Mouse (Mus musculus): Measurements from ENCODE around the gene Fbxw9. TPM values are rescaled to one million over a fixed set of nuclear protein-coding genes. Genes with fewer than 3 reads are reported as not detected.
"Not testable (repeated sequence)": the region's sequence is repeated elsewhere in the genome, so short reads cannot be mapped to it uniquely, and the experiment has no call there.

The Fbxw9 gene
- total RNA-seq, 2 experiments from 2014 or later, result 21.7 to 22.8 TPM

DNA sequence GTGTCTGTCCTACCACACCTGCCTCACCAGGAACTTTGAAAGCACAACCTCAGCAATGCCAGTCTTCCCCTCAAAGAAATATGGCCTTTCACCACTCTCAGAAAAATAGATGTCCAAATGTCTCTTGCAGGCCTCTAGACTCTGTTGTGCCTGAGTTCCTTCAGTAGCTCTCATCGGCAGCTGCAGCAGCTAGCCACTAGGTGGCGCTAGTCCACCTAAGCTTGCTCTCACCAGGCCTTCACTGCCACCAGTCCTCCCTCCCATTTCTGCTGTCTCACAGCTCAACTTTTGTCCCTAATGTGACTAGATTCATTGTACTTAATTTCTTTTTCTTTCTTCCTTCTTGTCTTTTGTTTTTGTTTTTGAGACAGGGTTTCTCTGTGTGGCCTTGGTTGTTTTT lies 17.1 kb downstream of the Fbxw9 start:
- intact Hi-C loops (cut with DNase I), result loop anchor here (2.0 to 10.0 kb wide), 2 partner anchors 94 to 218 kb away; partner anchors contain the start of genes Orc6 and Vps35

DNA sequence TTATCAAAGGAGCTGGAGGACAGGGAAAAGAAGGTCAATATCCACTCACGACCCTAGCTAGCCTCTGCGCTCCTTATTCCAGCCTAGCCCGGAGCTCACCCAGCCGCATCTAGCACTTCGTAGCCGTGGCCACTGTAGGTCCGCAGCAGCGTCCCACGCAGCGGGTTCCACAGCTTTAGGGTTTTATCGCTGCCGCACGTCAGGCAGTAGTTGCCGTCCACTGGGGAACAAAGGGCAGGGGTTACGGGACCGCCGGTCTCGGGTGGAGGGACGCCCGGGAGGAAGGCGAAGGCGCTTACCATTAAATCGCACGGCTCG lies 20.3 kb downstream of the Fbxw9 start:
- intact Hi-C loops (cut with DNase I), result loop anchor here (5.0 kb wide), 1 partner anchor 37 kb away; no protein-coding TSS in a partner anchor
- no peak for DNase-seq (ENCODE audit: low spot score in 2 of 2)

More for the DNA sequence above, 17.1 kb downstream of the Fbxw9 start:
- DNase-seq (ENCODE audit: low spot score in 2 of 2), result peak; percentile 76 to 78

DNA sequence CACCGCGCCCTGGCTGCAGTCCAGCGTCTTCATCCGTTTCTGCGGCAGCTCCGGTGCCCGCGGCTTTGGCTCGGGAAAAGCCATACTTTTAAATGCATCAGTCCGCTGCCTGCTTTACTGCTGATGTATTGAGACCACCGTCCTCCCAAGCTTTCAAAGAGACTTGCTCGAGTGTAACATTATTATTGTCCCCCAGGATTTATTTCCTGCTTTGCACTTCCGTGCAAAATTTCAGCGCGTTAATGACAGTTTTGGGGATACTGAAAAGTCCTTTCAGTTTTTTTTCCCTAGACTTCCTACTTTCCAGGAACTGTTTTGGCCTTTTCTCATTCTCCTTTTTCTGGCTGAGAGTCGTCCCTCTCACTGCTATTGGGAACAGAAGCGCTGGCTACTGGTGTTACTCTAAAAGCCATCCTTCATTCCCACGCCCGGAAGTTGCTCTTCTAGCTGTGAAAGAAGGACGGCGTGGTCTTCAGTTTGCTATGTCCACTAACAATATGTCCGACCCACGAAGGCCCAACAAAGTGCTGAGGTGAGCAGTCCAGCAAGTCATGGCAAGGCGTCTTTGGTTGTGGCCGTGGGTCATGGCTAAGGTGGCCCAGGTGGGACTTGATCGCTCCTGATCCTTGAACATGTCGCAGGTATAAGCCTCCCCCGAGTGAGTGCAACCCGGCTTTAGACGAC lies 20.8 kb downstream of the Fbxw9 start, which contains the start of gene Wdr83os:
Gene Wdr83os, plus strand, starts transcription at position 209 of the 684 bp plus-strand sequence.
- DNase-seq (ENCODE audit: low spot score in 2 of 2), result peak; percentile 50 to 60
- intact Hi-C loops (cut with DNase I), result loop anchor here (5.0 kb wide), 1 partner anchor 37 kb away; no protein-coding TSS in a partner anchor

DNA sequence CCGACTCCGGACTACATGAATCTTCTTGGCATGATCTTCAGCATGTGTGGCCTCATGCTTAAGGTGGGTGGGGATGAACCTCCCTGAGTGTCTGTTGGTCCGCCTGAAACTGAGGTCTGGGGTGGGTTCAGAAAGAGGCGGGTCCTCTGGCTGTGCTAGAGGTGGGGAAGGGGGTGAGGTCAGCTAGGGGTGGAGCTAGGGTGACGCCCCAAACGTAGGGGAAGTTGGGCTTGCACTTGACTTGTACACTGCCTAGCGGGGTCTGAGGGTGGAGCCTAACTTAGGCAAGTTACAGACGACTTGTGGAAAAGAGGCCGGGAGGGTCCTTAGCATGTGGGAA lies 21.3 kb downstream of the Fbxw9 start, which contains the start of gene Wdr83:
Gene Wdr83, minus strand, starts transcription at position 91 of the 340 bp plus-strand sequence.
- DNase-seq (ENCODE audit: low spot score in 2 of 2), result no peak
- intact Hi-C loops (cut with DNase I), result loop anchor here (5.0 kb wide), 1 partner anchor 36 kb away; no protein-coding TSS in a partner anchor

DNA sequence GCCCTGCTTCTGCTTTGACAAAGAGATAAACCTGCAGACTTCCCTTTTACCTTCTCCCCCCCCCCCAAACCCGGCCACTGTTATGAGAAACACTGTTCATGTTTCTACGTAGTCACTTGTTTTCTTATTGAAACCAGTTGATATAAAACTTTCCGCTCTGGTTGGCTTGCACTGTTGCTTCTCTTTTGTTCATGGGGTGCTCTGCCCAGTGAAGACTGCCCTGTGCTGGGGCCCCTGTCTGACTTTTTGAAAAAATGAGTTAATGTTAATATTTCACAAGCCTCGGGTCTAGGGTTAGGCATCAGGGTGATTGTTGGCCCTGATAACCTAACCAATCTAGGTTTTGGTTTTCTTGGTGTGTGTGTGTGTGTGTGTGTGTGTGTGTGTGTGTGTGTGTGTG lies 22.3 kb downstream of the Fbxw9 start:
- DNase-seq (ENCODE audit: low spot score in 2 of 2), result not testable (repeated sequence)

DNA sequence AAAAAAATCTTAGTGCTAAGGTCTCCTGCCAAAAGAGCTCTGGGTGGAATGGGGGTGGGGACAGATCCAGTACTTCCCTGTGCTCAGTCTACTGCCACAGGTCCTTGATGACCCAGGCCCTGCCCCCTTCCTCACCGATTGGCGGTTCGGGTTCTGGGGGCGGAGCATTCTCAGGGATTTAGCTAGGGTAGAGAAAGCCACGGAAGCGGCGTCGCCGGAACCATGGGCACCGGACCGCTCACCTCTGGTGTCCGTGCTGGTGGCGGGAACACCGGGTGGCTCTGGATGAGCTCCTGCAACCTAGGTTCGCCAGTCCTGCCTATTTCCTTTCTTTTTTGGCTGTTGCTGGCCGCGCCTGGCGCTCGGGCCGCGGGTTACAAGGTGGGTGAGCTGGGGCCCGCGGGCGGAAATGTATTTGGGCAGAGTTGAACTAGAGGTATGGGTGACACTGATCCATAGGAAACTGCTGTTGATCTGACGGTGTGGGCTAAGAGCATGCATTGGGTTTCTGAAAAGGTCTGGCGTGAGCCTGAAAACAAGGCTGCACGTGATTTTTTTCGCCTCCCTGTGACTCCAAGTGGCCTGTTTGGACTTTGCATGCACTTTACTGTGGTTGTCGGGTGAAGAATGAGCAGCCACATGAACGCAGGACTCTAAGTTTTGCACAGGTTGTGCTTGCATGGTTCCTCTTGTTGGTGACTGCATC lies 23.4 kb downstream of the Fbxw9 start, which contains the start of gene Man2b1:
Gene Man2b1, plus strand, starts transcription at position 163 of the 706 bp plus-strand sequence.
- intact Hi-C loops (cut with DNase I), result loop anchor here (5.0 kb wide), 1 partner anchor 34 kb away; no protein-coding TSS in a partner anchor
- DNase-seq (ENCODE audit: low spot score in 2 of 2), result peak; percentile 85 to 87

More for the DNA sequence above, 22.3 kb downstream of the Fbxw9 start:
- intact Hi-C loops (cut with DNase I), result loop anchor here (5.0 kb wide), 1 partner anchor 35 kb away; no protein-coding TSS in a partner anchor

DNA sequence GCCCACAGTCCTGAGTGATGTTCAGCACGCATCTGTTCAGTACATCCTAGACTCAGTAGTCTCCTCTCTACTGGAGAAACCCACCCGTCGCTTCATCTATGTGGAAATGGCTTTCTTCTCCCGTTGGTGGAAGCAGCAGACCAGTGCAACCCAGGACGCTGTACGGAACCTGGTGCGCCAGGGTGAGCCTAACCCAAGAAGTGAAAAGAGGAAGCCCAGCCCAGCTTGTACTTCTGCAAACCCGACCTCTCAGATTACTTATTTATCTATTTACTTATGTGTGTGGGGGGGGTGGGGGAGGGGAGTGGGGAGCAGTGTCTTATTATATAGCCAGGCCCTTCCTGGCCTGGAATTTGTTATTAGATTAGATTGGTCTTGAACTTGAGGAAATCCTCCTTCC lies 24.8 kb downstream of the Fbxw9 start:
- no peak for DNase-seq (ENCODE audit: low spot score in 2 of 2)
- intact Hi-C loops (cut with DNase I), result loop anchor here (5.0 kb wide), 1 partner anchor 33 kb away; no protein-coding TSS in a partner anchor

DNA sequence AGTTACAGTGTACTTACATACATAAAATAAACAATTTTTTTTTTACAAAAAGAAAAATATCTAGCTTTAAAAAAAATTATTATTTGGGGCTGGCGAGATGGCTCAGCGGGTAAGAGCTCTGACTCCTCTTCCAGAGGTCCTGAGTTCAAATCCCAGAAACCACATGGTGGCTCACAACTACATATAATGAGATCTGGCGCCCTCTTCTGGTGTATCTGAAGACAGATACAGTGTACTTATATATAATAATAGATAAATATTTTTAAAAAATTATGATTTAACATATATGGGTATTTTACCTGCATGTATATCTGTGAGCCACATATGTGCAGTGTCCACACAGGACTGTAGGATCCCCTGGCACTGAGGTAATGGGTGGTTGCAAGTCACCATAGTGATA lies 26.4 kb downstream of the Fbxw9 start:
- DNase-seq (ENCODE audit: low spot score in 2 of 2), result no peak
- intact Hi-C loops (cut with DNase I), result no loop called here

DNA sequence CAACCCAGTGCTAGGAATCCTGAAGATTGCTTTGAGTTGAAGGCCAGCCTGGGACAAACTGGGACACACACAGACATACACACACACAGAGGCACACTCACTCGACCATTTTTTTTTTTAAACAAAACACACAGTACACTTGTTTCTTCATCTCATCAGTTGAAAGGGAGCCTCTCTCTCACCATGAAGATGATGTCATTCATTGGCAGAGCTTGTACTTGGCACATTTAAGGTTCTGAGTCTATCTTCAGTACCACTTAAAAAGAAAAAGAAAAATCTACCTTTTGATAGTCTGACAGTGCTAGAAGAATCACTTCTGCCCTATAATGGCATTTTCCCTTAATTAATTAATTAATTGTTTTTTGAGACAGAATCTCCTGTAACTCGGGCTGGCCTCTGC lies 28.9 kb downstream of the Fbxw9 start:
- intact Hi-C loops (cut with DNase I), result no loop called here
- DNase-seq (ENCODE audit: low spot score in 2 of 2), result no peak

DNA sequence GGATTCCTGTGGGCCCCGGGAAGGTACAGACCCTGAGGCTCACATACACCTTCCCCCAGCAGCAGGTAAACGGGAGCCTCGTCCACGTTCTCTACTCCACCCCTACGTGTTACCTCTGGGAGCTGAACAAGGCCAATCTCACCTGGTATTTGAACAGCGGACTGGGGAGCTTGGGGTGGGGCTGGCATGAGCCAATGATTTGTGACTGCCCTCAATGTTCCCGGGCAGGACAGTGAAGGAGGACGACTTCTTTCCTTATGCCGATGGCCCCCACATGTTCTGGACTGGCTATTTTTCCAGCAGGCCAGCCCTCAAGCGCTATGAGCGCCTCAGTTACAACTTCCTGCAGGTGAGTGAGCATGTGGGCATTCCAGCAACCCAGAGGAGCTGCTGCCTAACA lies 31.0 kb downstream of the Fbxw9 start:
- intact Hi-C loops (cut with DNase I), result no loop called here
- no peak for DNase-seq (ENCODE audit: low spot score in 2 of 2)

DNA sequence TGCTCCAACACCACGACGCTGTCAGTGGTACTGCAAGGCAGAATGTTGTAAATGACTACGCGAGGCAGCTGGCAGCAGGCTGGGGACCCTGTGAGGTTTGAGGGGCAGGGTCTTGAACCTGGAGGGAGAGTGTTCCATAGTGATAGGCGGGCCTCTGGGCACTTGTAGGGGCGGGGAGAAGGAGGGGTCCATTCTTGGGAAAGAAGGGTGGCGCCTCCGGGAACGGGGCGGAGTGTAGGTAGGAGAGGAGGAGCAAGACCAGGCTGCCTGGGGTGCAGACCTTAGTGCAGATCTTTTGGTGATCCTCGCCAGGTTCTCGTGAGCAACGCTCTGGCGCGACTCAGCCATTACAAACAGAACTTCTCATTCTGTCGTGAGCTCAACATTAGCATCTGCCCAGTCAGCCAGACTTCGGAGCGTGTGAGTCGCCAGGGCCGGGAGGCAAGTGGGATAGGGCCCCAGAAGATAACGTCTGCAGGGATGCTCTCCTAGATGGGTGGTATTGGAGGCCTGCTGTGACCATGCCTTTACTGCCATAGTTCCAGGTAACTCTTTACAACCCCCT lies 31.8 kb downstream of the Fbxw9 start:
- intact Hi-C loops (cut with DNase I), result no loop called here
- peak in 1 of 2 experiments; percentile 3 for DNase-seq (ENCODE audit: low spot score in 2 of 2)

DNA sequence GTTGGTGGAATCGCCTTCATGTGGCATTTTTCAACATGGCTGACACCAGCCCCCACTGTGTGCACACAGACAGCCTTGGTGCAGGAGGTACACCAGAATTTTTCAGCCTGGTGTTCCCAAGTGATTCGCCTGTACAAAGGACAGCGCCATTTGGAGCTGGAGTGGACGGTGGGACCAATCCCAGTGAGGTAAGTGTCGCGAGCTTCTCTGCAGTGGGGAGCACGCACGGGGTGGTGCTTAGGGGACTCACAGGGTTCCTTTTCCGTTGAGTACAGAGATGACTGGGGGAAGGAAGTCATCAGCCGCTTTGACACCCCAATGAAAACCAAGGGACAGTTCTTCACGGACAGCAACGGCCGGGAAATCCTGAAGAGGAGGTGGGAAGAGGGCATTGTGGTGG lies 35.2 kb downstream of the Fbxw9 start:
- no peak for DNase-seq (ENCODE audit: low spot score in 2 of 2)
- intact Hi-C loops (cut with DNase I), result no loop called here

DNA sequence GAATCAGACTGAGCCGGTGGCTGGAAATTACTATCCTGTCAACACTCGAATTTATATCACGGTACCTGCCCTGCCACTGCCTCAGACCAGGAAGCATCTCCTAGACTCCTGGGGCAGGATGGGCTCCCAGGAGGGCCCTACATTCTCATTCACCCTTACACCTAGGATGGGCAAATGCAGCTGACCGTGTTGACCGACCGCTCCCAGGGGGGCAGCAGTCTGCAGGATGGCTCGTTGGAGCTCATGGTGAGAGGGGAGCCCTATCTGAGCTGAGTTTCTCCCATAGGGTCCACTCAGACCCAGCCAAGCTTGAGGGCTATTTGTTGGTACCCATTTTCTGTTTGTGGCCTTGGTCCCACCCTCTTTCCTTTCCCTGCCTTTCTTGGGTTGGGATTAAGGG lies 35.7 kb downstream of the Fbxw9 start:
- DNase-seq (ENCODE audit: low spot score in 2 of 2), result no peak

DNA sequence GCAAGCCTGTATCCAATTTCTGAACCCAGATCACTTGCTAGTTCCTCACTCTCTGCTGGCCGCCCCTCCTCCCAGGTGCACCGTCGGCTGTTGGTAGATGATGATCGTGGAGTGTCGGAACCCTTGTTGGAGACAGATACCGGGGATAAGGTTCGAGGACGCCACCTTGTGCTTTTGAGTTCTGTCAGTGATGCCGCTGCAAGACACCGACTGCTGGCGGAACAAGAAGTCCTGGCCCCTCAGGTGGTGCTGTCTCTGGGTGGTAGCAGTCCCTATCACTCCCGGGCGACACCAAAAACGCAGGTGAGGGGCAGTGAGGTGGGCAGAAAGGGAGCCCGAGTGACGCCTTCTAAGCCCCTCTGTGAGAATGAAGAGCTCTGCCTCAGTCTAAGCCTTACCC lies 36.3 kb downstream of the Fbxw9 start:
- intact Hi-C loops (cut with DNase I), result no loop called here
- DNase-seq (ENCODE audit: low spot score in 2 of 2), result no peak

More for the DNA sequence above, 35.7 kb downstream of the Fbxw9 start:
- intact Hi-C loops (cut with DNase I), result no loop called here

DNA sequence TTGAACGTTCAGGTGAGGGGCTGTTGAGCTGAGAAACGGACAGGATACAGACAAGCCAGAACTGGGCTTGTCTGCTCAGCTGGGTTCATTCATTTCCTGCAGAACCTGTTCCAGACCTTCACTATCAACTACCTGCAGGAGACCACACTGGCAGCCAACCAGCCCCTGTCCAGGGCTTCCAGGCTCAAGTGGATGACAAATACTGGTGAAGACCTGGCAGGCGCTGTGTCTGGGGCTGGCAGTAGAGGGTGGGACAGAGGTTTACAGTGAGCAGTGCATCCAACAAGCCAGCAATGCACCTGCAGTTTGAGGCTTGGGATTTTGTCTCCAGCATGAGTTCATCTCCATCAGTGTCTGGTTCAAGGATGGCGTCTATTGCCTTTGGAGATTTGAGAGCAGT lies 37.0 kb downstream of the Fbxw9 start:
- peak in 1 of 2 experiments; percentile 2 for DNase-seq (ENCODE audit: low spot score in 2 of 2)
- intact Hi-C loops (cut with DNase I), result no loop called here

DNA sequence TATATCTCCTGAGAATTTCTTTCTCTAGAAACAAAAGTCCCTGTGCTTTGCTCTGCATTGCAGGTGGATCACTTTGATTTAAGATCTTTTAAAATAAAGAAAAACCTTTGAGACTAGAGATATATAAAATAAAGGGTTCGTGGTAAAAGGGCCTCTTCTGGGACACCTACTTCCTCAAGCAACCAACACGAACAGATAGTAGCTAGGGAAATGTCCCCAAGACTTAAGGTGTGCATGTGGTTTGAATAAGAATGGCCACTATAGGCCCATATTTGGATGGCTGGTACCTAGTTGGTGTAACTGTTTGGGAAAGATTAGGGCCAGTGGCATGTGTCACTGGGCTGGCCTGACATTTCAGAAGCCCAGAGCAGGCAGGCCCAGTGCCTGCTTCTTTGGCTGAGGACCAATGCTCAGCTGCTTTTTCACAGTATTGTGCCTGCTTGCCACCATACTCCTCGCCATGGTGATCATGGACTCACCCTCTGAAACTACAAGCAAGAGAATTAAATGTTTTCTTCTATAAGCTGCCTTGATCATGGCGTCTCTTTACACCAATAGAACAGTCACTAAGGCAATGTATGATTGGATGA lies 40.3 kb downstream of the Fbxw9 start:
- no peak for DNase-seq (ENCODE audit: low spot score in 2 of 2)
- intact Hi-C loops (cut with DNase I), result no loop called here

DNA sequence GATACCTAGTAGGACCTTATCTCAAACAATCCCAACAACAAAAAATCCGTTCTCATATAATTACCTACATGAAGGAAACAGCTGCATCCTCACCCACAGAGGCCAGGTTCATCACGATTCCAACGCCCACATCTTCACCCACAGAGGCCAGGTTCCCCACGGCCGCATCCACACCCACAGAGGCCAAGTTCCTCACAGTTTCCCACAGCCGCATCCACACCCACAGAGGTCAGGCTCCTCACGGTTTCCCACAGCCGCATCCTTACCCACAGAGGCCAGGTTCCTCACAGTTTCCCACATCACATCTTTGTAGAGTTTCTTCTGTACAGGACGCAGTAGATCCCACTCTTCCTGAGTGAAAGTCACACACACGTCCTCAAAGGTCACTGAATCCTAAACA lies 53.4 kb downstream of the Fbxw9 start:
- intact Hi-C loops (cut with DNase I), result no loop called here
- DNase-seq (ENCODE audit: low spot score in 2 of 2), result no peak

DNA sequence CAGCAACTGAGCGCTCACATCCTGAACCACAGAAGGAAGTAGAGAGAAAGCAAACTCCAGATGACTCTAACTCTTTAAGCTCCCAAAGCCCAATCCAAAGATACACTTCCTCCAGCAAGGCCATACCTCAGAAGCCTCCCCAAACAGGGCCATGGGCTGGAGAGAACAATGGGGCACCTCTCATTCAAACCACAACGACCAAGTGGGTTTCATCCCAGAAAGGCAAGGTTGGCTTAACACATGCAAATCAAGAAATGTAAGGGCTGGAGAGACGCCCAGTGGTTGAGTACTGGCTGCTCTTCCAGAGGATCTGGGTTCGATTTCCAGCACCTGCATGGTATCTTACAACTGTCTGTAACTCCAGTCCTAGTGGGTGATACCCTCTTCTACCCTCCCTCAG lies 55.6 kb downstream of the Fbxw9 start:
- intact Hi-C loops (cut with DNase I), result loop anchor here (5.0 kb wide), 1 partner anchor 33 kb away; the partner anchor contains the start of genes Man2b1, Wdr83 and Wdr83os
- DNase-seq (ENCODE audit: low spot score in 2 of 2), result no peak
